In the genomic region with DNA sequence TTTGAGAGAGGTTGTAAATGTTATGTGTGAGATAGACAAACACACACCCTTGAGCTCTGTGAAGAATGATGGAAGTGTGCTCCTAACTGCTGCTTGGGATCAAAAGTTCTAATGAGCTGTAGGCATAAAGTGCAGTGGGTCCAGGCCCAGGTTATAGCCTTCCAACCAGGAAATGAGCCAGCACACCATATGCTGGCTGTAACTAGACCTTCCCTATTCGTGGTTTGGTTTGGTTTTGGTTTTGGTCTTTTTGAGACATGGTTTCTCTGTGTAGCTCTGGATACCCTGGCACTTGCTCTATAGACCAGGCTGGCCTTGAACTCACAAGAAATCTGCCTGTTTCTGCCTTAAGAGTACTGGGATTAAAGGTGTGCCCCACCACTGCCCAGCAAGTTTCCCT, we compare ENCODE assay signal across 32 mouse cellular contexts. TPM values are rescaled to one million over a fixed set of nuclear protein-coding genes. Genes with fewer than 3 reads are reported as not detected.
A peak's percentile ranks its signal among the peaks of the same experiment; 100 is the strongest.
DNase-seq lines count a peak whose midpoint lies in the region; ATAC-seq and TF ChIP-seq lines count a peak whose summit lies in the region.
"Had no signal": no experiment of that assay in that cellular context is flagged by ENCODE, and none has a peak within 500 bp of the region (broad histone marks: within the 10 kb centered on the region; RNA-seq: fewer than 3 reads in every experiment).

No protein-coding gene starts in this region.

- peak overlapping the region; percentile 48; the same call in 1 of the 2 replicates for H3K27ac ChIP-seq in MEL (ENCODE audit: control insufficient read depth, low read depth, low read length)
- no peak overlapping the region for H3K27ac ChIP-seq in stomach, postnatal 0 days (replicated peaks)
- H3K27ac ChIP-seq: embryonic facial prominence, embryonic 10.5 days; embryonic facial prominence, embryonic 13.5 days; forebrain, embryonic 12.5 days; forebrain, embryonic 15.5 days; hindbrain, embryonic 10.5 days; hindbrain, embryonic 13.5 days; intestine, embryonic 15.5 days had no signal

- H3K27me3 ChIP-seq in MEL (ENCODE audit: control insufficient read depth in 1 of 2, insufficient read depth in 2 of 2, low read length in 2 of 2): no peaks in the 10 kb centered on the region
- H3K27me3 ChIP-seq in stomach, postnatal 0 days (ENCODE audit: control insufficient read depth, insufficient read depth, low read length): no peaks in the 10 kb centered on the region
- H3K27me3 ChIP-seq: embryonic facial prominence, embryonic 13.5 days; forebrain, embryonic 12.5 days; forebrain, embryonic 15.5 days; hindbrain, embryonic 13.5 days; intestine, embryonic 15.5 days had no signal

- peak; percentile 45 to 57; a peak in 3 of 4 replicates for ATAC-seq in hematopoietic stem cell, adult 5-6 weeks (replicated peaks in 1 of 2; ENCODE audit: insufficient read depth in 1 of 2, low FRiP score in 2 of 2, low TSS enrichment in 1 of 2, low read depth in 1 of 2, poor library complexity in 2 of 2, severe bottlenecking in 2 of 2)
- 0 out of 2 replicates have a peak, but pooled peaks have one; percentile 50 for ATAC-seq in megakaryocyte progenitor cell, adult 5-6 weeks (replicated peaks; ENCODE audit: poor library complexity)
- ATAC-seq in stomach, postnatal 0 days (ENCODE audit: low FRiP score, low TSS enrichment): no peak
- no peak for ATAC-seq in cerebellum, adult (ENCODE audit: insufficient number of reproducible peaks, low FRiP score, low TSS enrichment)
- ATAC-seq in frontal cortex, adult (ENCODE audit: low TSS enrichment): no peak
- ATAC-seq: forebrain, embryonic 15.5 days; hindbrain, embryonic 16.5 days; intestine, embryonic 15.5 days had no signal

- WGBS in stomach, postnatal 0 days: 85% methylated on average over 1 of the region's 1 CpGs

- no peak overlapping the region for H3K9ac ChIP-seq in MEL (ENCODE audit: control insufficient read depth, low read depth, low read length, poor library complexity, severe bottlenecking)
- H3K9ac ChIP-seq in stomach, postnatal 0 days (ENCODE audit: low read length): no peak overlapping the region
- H3K9ac ChIP-seq: embryonic facial prominence, embryonic 13.5 days; forebrain, embryonic 12.5 days; forebrain, embryonic 15.5 days; hindbrain, embryonic 13.5 days; intestine, embryonic 15.5 days had no signal

- H3K4me1 ChIP-seq in MEL (ENCODE audit: control insufficient read depth in 1 of 2, insufficient read depth in 2 of 2, low read length in 2 of 2): peaks cover 16 to 28% of the 10 kb centered on the region in 2 experiments
- no peaks in the 10 kb centered on the region for H3K4me1 ChIP-seq in stomach, postnatal 0 days (replicated peaks; ENCODE audit: control insufficient read depth, insufficient read depth)
- H3K4me1 ChIP-seq: embryonic facial prominence, embryonic 10.5 days; forebrain, embryonic 12.5 days; forebrain, embryonic 15.5 days; hindbrain, embryonic 10.5 days; hindbrain, embryonic 13.5 days; intestine, embryonic 15.5 days had no signal

- DNase-seq in MEL (ENCODE audit: low read depth, low spot score): no peak
- DNase-seq in stomach, postnatal 0 days (ENCODE audit: low spot score): no peak
- DNase-seq: adrenal gland, adult 2 months; adrenal gland, postnatal 14 days; cerebellum, adult 18-20 months; cerebellum, adult 9-10 months; cerebellum, postnatal 14 days; embryo, embryonic 11 days; gastrocnemius, postnatal 10 days; gastrocnemius, postnatal 36 days; heart, adult 11 months had no signal

- no peak for TF ChIP-seq EP300 in MEL (IDR thresholded peaks at IDR 0.05; ENCODE audit: low read depth in 1 of 2, low read length in 2 of 2)
- no peak for TF ChIP-seq EP300 in stomach, postnatal 0 days (optimal IDR thresholded peaks at IDR 0.05)

- TF ChIP-seq RAD21 in MEL (IDR thresholded peaks at IDR 0.05; ENCODE audit: low read depth, low read length): no peak

- TF ChIP-seq POLR2A in MEL (IDR thresholded peaks at IDR 0.05; ENCODE audit: control insufficient read depth in 1 of 2, insufficient read depth in 1 of 2, low read depth in 1 of 2, low read length in 2 of 2, poor library complexity in 1 of 2): no peak

- no peaks in the 10 kb centered on the region for H3K79me2 ChIP-seq in MEL (ENCODE audit: control insufficient read depth, insufficient read depth, low read length, poor library complexity)

- TF ChIP-seq CTCF in MEL (IDR thresholded peaks at IDR 0.05 in 2 of 3, conservative IDR thresholded peaks at IDR 0.05 in 1 of 3; ENCODE audit: control insufficient read depth in 1 of 3, insufficient read depth in 1 of 3, low read depth in 2 of 3, low read length in 3 of 3, poor library complexity in 1 of 3, severe bottlenecking in 1 of 3): no peak
- no peak for TF ChIP-seq CTCF in stomach, postnatal 0 days (IDR thresholded peaks at IDR 0.05; ENCODE audit: low read depth)

- H3K36me3 ChIP-seq in MEL (ENCODE audit: control insufficient read depth in 1 of 2, insufficient read depth in 2 of 2, low read length in 2 of 2): peaks cover 0 to 36% of the 10 kb centered on the region in 2 experiments; a peak in 2 of 4 replicates
- H3K36me3 ChIP-seq in stomach, postnatal 0 days (ENCODE audit: control insufficient read depth, insufficient read depth, low read length): no peaks in the 10 kb centered on the region
- H3K36me3 ChIP-seq: embryonic facial prominence, embryonic 10.5 days; embryonic facial prominence, embryonic 13.5 days; forebrain, embryonic 12.5 days; forebrain, embryonic 15.5 days; hindbrain, embryonic 10.5 days; hindbrain, embryonic 13.5 days; intestine, embryonic 15.5 days had no signal

- no peak overlapping the region for H3K4me2 ChIP-seq in stomach, postnatal 0 days (replicated peaks; ENCODE audit: low read depth)
- H3K4me2 ChIP-seq: embryonic facial prominence, embryonic 13.5 days; forebrain, embryonic 12.5 days; forebrain, embryonic 15.5 days; heart, embryonic 11.5 days; hindbrain, embryonic 13.5 days; intestine, embryonic 15.5 days had no signal

- no peaks in the 10 kb centered on the region for H3K9me3 ChIP-seq in MEL (replicated peaks; ENCODE audit: insufficient read depth, low read length)
- H3K9me3 ChIP-seq in stomach, postnatal 0 days (ENCODE audit: control insufficient read depth, low read length): no peaks in the 10 kb centered on the region
- H3K9me3 ChIP-seq: embryonic facial prominence, embryonic 10.5 days; embryonic facial prominence, embryonic 13.5 days; forebrain, embryonic 12.5 days; forebrain, embryonic 15.5 days; G1E; hindbrain, embryonic 10.5 days; hindbrain, embryonic 13.5 days; intestine, embryonic 15.5 days had no signal

- H3K4me3 ChIP-seq in MEL (ENCODE audit: control insufficient read depth in 1 of 2, insufficient read depth in 1 of 2, low read depth in 2 of 2, low read length in 2 of 2): no peak overlapping the region
- H3K4me3 ChIP-seq in stomach, postnatal 0 days (ENCODE audit: low read depth, low read length): no peak overlapping the region
- H3K4me3 ChIP-seq: embryonic facial prominence, embryonic 10.5 days; embryonic facial prominence, embryonic 13.5 days; erythroblast, embryonic 14.5 days; forebrain, embryonic 12.5 days; forebrain, embryonic 15.5 days; hindbrain, embryonic 10.5 days; hindbrain, embryonic 13.5 days; intestine, embryonic 15.5 days had no signal

TF ChIP-seq in MEL, 35 proteins besides CTCF, POLR2A, EP300 and RAD21:
- TF ChIP-seq ETS1 (IDR thresholded peaks at IDR 0.05; ENCODE audit: low read depth, low read length) (no peak), MAX (IDR thresholded peaks at IDR 0.05; ENCODE audit: low read length) (0 out of 2 replicates have a peak, but pooled peaks have one; percentile 17)

RNA-seq across cellular contexts. Expression of gene AI481877, which starts 13.2 kb away (rescaled TPM):
- total RNA-seq in MEL (2012; rRNA removed): not detected in 2 replicates
- under 1 TPM in 1 of 2 experiments, not detected in 1; 0.01 TPM for polyA plus RNA-seq in MEL (2012; ENCODE audit: insufficient read depth in 1 of 2, insufficient read length in 2 of 2, low read depth in 1 of 2, low replicate concordance in 2 of 2, missing spikeins in 1 of 2)
- not detected in 2 replicates for total RNA-seq in hematopoietic stem cell, adult 5-6 weeks (2017)
- total RNA-seq in megakaryocyte progenitor cell, adult 5-6 weeks (2015): not detected in 2 replicates
- total RNA-seq in megakaryocyte progenitor cell, adult 5-6 weeks (2017): not detected in 2 replicates
- polyA plus RNA-seq in stomach, postnatal 0 days (2015; fragmentation: Nextera tagmentation; extraction: Ambion mirVana): 1.2 and 1.4 TPM in 2 replicates
- total RNA-seq: adrenal gland, adult 2 months; adrenal gland, postnatal 14 days; gastrocnemius, adult 18-20 months; gastrocnemius, postnatal 10 days; gastrocnemius, postnatal 36 days; heart, adult 8-10 months; heart, postnatal 25 days had no signal
- polyA plus RNA-seq: adrenal gland, adult 2 months; brain, embryonic 14.5 days; embryonic facial prominence, embryonic 10.5 days; embryonic facial prominence, embryonic 13.5 days; erythroblast, embryonic 14.5 days; forebrain, embryonic 12.5 days; forebrain, embryonic 15.5 days; G1E; heart, embryonic 11.5 days; heart, embryonic 14.5 days; heart, postnatal 0 days; hindbrain, embryonic 10.5 days; hindbrain, embryonic 13.5 days; intestine, embryonic 15.5 days had no signal

RNA-seq across cellular contexts. Expression of gene Ugcg, which starts 37.1 kb away (rescaled TPM):
- 39.1 and 45.4 TPM in 2 replicates for total RNA-seq in MEL (2012; rRNA removed)
- polyA plus RNA-seq in MEL (2012; ENCODE audit: insufficient read depth in 1 of 2, insufficient read length in 2 of 2, low read depth in 1 of 2, low replicate concordance in 2 of 2, missing spikeins in 1 of 2): 10 to 100 TPM in 1 of 2 experiments, not detected in 1; 30.8 TPM
- total RNA-seq in hematopoietic stem cell, adult 5-6 weeks (2017): 48.2 and 69.4 TPM in 2 replicates
- 65.5 and 90.4 TPM in 2 replicates for total RNA-seq in megakaryocyte progenitor cell, adult 5-6 weeks (2015)
- total RNA-seq in megakaryocyte progenitor cell, adult 5-6 weeks (2017): 37.4 and 62.2 TPM in 2 replicates
- polyA plus RNA-seq in stomach, postnatal 0 days (2015; fragmentation: Nextera tagmentation; extraction: Ambion mirVana): 18.9 and 19.0 TPM in 2 replicates

Comparison
In these comparisons a context has a peak if more than half of its experiments do, and no peak if none do; other contexts are left out.
1. ATAC-seq: peak in hematopoietic stem cell, adult 5-6 weeks (2 of 2) and megakaryocyte progenitor cell, adult 5-6 weeks (single experiment); none in stomach, postnatal 0 days (single experiment), cerebellum, adult (single experiment) and frontal cortex, adult (single experiment).